Mouse (Mus musculus) adrenal gland, adult (tissue): ENCODE results near the gene C8a.

Experiments
- DNase-seq, 2 experiments: peaks; one replicate each; pipeline ENCODE4 v3.0.0; 2022 to 2023; ENCODE audit warnings: low spot score in 1 of 2; ENCODE audit not compliant: inconsistent age in 2 of 2

The C8a gene

GRCm38 (mm10) chr4:104843546-104843945, 32.7 kb downstream of the C8a start:
- no peak for DNase-seq

GRCm38 (mm10) chr4:104842204-104842603, 34.0 kb downstream of the C8a start:
- DNase-seq: no peak

GRCm38 (mm10) chr4:104838342-104838741, 37.9 kb downstream of the C8a start:
- DNase-seq: no peak

GRCm38 (mm10) chr4:104835096-104835495, 41.1 kb downstream of the C8a start:
- DNase-seq: no peak

DNA sequence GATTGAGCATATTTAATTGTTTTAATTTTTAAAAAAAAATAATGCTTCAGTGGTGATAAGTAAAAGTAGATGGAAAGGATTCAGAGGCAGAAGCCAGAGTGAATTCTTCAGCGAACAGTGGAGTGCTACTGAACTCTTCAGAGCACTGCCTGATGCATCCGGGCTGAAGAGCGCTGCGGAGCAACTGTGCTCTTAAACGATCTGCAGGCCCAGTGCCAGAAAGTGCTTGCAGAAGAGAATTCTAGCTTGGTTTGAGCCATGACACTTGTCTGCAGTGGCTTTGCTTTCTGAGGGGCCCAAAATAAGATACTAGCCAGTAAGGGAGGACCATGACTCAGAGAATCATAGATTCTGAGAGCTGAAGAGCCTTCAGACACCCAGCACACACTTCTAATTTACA, 47.3 kb downstream of the C8a start:
- DNase-seq: no peak

- no peak for DNase-seq
These were observed 51.7 kb downstream of the C8a start for GRCm38 (mm10) chr4:104824381-104825077.

DNA sequence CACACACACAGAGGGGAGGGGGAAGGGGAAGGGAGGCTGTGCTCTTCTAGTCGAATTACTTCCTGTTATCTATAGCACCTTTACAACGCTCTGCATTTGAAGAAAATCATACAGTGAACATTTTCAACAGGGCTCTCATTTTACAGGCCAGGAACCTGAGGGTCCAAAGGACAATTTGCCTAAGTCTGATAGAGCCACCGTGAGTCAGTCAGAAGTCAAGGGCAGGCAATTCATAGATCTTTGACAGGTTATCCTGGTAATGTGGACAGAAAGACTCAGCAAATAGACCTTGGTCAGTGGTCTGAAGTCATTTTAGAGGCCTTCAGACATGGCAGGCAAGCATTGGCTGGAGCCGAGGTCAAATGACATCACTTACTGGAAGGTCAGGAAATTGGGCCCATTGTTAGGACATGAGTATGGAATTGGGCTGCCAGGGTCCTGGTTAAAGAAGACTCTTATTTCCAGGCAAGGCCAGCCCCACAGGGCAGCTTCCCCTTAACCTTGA, 52.5 kb downstream of the C8a start:
- DNase-seq: peak; percentile 61 to 89

GRCm38 (mm10) chr4:104819891-104820290, 56.3 kb downstream of the C8a start:
- no peak for DNase-seq

- DNase-seq: peak; percentile 33 to 83
These were observed 57.2 kb downstream of the C8a start for GRCm38 (mm10) chr4:104818986-104819385.

- no peak for DNase-seq
These were observed 58.7 kb downstream of the C8a start for GRCm38 (mm10) chr4:104817509-104817908.

- DNase-seq: no peak
These were observed 59.5 kb downstream of the C8a start for GRCm38 (mm10) chr4:104816519-104817232.

GRCm38 (mm10) chr4:104813617-104814016, 62.6 kb downstream of the C8a start:
- DNase-seq: no peak

- DNase-seq: no peak
These were observed 65.4 kb downstream of the C8a start for GRCm38 (mm10) chr4:104810710-104811286.

GRCm38 (mm10) chr4:104805414-104806257, 70.6 kb downstream of the C8a start:
- no peak for DNase-seq

DNA sequence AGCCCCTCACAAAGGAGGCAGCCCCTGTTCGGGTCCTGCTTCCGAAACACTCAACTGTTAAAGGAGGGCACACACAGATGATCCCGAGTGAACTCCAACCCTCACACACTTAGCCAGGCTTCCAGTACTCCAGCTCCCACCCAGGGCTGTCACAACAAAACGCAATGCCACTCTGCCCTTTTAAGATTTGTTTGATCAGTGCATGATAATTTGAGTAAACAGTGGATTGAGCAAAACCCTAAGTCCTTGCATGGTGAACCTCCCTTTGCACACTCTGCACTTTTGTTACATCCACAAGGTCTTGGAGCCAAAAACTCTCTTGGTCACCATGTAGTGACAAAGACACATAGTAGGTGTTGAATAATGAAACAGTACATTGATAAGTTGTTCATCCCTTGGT, 72.1 kb downstream of the C8a start:
- DNase-seq: no peak

- no peak for DNase-seq
These were observed 74.6 kb downstream of the C8a start for GRCm38 (mm10) chr4:104801625-104802024.

DNA sequence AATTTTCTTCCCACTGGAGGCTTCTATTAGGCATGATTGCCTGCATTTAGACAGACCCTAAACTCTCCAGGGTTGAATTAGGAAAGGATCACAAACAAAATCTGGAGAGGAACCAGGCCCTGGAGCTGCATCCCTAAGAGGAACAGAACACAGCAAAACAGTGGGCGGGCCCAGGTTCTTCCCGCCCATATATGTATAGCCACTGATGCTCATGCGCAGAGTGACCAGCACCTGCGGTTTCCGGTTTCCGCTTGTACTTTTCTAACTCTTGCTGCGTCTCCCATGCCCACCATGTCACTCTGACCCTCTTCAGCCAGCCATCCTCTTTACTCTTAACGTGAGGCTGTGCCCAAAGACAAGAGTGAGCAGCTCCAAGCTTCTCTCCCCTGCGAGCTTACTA, 77.2 kb downstream of the C8a start:
- DNase-seq: no peak

- DNase-seq: no peak
These were observed 84.1 kb downstream of the C8a start for GRCm38 (mm10) chr4:104792111-104792510.

- DNase-seq: no peak
These were observed 93.9 kb downstream of the C8a start for GRCm38 (mm10) chr4:104782346-104782745.

GRCm38 (mm10) chr4:104781441-104781840, 94.8 kb downstream of the C8a start:
- no peak for DNase-seq

- no peak for DNase-seq
These were observed 96.7 kb downstream of the C8a start for GRCm38 (mm10) chr4:104779460-104779859.
